Mouse (Mus musculus): ENCODE measurements at regions not wholly inside any gene's neighbourhood (a gene's known extent, or its start where the extent isn't known, plus 50 kb on each side); places are given as distances from the start of the nearest gene placed in this dataset.

DNA sequence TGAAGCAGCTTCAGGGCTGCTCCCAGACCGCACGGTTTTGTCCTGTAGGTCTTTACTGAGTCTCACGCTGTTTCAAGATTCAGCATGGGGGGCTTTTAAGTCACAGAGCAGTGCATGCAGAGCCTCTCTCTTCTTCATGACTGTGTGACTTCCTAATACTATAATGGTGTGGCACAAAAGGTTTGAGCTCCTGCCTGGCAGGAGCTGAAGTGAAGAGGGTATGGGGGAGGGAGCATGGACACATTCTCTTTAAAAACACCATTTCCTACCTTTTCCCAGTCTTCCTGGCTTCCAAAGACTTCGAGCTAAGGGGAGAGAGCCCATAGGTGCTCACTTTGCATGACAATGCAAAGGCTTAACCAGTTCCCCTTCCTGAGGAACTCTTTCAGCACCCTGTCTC lies 934.9 kb upstream of the Gm5150 start:
- no peak for DNase-seq (ENCODE audit: low read depth, low spot score)

- DNase-seq (ENCODE audit: low read depth, low spot score), result no peak
Measured at GRCm38 (mm10) chr3:16939533-16939932, 933.3 kb upstream of the Gm5150 start.

DNA sequence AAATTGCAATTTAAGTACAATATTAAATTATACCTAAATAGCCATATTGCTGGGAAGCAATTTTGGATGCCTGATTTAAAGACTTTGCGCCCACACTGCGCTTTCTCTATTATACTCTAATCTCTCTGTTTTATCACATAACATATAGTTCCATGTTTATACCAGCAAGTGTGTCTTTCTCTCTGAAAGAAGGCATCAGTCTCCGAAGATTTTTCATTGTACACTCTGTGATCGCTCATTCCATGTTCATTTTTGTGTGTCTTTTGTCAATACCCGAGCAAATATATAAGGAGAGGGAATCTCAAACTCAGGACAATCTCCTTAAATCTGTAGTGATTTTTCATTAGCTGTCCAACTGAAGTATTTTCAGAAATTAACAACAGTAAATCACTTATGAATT lies 932.9 kb upstream of the Gm5150 start:
- no peak for DNase-seq (ENCODE audit: low read depth, low spot score)

GRCm38 (mm10) chr3:16938491-16939001 lies 932.3 kb upstream of the Gm5150 start:
- no peak for DNase-seq (ENCODE audit: low read depth, low spot score)

DNA sequence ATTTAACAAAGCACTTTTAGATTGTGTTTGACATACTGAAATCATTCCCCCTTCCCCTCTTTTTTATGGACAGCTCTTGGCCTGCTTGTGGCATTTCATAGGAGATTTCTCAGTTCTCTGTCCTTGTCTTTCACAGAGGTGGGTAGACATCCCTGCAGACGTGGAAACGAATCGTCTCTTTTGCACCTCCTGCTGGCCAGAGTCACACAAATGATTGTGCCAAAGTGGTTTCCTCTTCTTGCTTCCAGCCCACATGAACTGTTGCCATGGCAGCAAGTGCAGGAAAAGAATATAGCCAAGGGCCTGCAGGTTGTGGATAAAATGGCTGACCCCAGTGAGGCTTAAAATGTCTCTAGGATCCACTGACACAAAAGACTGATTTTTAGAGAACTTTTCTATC lies 924.1 kb upstream of the Gm5150 start:
- no peak for DNase-seq (ENCODE audit: low read depth, low spot score)

DNA sequence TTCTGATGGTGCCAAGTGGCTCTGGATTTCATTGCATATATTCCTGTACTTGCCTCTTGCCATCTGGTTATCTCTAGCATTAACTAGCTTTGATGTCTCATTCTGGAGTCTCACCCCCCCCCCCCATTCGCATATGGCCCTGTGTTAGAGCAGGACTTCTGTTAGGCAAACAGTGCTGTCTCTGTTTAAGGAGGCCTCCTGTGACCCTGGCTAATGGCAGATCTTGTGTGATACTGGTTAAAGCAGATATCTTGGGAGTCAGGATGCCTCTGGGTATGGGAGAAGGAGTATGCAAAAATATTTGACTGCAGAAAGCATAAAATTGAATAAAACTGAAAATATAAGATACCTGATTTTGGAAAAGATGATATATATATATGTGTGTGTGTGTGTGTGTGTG lies 923.6 kb upstream of the Gm5150 start:
- no peak for DNase-seq (ENCODE audit: low read depth, low spot score)

DNA sequence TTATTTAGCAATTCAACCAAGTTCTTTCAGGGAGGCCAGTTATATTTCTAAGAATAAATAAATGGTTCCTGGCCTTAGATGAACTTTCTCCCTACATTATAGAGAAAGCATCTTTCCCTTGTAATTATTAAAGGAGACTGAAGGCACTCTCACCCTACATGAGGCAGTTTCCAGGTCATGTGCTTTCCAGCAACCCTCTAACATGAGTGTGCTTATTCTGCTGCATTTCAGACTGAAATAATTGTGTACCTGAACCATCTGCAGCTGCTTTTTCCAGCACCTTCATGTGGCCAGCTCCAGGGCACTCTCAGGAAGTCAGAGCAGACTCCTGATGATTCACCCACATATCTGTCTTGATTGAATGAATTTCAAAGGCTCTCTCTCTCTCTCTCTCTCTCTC lies 917.8 kb upstream of the Gm5150 start:
- DNase-seq (ENCODE audit: low read depth, low spot score), result no peak

DNA sequence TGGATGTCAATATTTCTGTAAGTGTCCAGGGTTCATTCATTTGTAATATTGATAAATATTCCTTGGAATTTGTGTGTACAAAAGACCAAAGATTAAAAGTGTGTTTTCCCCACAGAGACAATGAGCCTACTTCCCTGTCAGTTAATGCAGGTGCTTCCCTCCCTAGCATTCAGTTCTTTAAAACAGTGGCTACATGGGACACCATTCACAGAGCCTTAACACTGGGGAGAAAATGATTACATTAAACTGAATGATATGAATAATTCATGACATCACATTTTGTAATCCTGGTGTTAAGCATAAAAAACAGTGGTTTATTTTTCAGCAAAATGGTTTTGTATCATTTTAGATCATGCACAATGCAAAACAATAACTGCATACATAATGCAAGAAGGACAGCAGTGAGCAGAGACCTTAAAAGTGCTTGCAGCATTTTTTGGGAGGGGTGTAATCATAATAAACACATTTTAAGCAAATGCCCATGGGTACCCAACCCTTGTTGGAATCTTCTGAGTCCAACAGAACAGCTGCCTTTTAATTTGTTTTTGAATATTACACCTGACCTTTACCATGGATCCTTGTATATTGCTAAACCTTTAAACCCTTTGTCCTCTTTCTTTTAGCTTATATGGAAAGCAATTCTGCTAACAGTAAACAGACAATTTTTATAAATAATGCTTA lies 917.1 kb upstream of the Gm5150 start:
- DNase-seq (ENCODE audit: low read depth, low spot score), result no peak

DNA sequence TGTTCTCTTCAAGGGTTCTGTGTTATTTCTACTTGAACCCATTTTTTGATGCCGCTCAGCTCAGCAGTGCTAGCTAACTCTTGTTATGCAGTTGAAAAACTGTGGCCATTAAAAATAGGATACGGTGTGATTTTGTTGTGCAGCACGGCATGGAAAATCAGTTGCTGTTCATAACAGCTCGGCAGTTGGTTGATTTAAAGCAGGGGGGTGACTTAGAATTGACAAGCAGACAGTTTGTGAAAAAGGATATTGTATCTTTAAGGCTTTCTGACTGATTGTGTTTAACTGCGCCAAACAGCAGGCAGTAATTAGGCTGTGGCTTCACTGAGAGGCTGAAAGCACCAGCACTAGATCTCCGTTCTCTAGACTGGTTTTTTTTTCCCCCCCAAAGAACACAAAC lies 915.1 kb upstream of the Gm5150 start:
- no peak for DNase-seq (ENCODE audit: low read depth, low spot score)

GRCm38 (mm10) chr3:16918374-16918773 lies 912.1 kb upstream of the Gm5150 start:
- DNase-seq (ENCODE audit: low read depth, low spot score), result no peak

DNA sequence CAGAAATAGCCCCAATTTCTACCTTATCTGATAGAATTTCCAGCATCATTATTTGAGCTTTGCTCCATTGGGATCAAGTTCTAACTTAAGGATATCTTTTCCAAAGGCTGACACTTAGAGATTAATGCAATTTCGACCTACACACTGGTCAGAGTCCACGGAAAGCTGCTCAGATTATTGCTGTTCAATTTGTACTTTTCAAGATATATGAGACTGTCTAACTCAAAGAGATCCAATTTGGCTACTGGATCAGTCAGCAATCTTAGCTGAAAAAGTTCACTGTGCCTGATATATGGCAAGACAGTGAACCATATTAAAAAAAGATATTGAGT lies 909.8 kb upstream of the Gm5150 start:
- no peak for DNase-seq (ENCODE audit: low read depth, low spot score)

DNA sequence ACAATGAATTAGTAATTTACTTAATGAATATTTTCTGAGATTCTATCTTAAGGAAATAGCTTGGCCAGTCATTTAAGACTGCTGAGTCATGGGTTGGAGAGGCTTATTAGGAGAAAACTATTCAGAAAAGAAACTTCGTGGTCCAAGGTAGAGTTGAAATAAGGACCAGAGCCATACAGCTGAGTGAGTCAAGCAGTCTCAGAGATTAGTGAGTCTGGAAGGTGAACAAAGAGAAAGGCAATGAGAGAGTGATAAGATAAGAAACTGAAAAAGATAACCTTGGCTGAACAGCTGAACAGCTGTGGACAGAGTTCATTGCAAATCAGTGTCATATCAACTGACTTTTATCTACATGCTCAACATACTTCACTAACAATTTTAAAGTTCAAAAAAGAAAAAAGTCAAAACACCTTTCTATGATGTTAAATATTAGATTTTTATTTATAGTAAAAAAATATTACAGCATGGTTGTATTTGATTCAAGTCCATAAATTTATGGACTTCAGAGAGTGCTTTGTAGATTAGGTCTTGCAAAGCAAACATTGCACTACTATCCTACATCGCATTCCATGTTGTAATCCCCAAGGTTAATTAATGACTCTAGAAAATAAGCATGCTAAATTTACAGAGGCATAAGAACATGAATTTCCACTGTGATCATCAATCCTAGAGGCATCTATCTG lies 909.3 kb upstream of the Gm5150 start:
- DNase-seq (ENCODE audit: low read depth, low spot score), result no peak

DNA sequence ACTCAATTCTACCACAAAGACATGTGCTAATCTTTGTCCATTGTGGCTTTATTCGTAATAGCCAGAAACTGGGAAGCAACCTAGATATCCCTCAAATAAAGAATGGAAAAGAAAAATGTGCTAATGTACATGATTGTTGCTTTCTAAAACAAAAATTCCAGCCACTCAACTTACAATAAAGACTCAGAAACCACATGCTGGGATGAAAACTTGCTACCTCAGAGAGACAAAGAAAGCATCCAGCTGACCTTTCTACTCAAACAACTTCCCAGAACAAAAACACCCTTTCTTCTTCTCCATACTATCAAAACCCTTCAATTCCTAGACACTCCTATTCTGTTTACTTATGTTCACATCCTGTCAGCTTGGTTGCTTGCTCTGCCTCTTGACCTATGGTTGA lies 881.9 kb upstream of the Gm5150 start:
- no peak for DNase-seq (ENCODE audit: low read depth, low spot score)

DNA sequence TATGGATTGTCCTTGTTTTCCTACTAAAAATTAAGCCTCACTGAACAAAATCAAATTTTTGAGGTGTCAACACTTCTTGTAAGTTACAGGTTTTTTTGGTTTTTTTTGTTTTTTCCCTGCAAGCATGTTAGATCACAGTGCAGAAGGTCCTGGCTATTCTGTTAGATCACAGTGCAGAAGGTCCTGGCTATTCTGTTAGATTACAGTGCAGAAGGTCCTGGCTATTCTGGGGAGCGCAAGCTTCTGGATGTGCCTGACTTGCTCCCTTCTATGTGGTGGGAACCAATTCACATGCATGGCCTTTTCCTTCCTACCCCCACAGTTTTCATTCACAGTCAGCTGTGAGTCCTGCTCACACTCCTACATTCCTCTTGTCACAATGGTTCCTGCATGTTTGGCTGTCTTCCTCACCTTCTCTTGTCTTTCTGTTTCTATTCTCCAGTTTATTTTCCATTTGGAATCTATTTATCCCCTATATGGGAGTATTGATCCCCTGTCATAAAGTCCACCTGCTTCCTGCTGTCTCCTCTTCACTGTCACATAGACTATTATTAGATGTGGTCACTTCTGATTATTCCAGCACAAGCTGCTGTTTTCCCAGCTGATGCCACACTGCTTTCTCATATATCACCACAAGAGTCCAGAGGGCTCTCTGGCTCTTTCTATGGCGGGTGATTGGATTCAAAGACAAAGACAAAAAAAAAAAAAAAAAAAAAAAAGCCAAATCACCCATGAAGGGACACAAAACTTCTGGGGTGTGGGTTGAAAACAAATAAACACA lies 866.3 kb upstream of the Gm5150 start:
- no peak for DNase-seq (ENCODE audit: low read depth, low spot score)

DNA sequence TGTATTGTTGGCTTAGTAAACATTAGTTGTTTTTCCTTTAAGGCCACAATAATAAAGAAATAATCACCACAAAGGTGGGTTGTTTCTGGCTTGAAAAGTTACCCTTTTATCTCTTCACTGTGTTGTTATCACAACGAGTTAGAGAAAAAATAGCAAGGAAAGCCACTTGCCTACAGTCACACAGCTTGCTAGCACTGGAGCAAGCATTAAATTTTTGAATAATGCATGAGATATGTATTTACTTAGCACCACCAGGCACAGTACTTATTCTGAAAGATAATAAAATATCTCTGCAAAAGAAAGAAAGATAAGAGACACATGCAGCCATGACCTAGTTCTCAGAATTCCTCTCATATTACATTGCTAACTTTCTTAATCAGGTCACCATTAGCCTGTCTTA lies 853.8 kb upstream of the Gm5150 start:
- DNase-seq (ENCODE audit: low read depth, low spot score), result no peak

- DNase-seq (ENCODE audit: low read depth, low spot score), result no peak
Measured at GRCm38 (mm10) chr3:16858931-16859330, 852.7 kb upstream of the Gm5150 start.

DNA sequence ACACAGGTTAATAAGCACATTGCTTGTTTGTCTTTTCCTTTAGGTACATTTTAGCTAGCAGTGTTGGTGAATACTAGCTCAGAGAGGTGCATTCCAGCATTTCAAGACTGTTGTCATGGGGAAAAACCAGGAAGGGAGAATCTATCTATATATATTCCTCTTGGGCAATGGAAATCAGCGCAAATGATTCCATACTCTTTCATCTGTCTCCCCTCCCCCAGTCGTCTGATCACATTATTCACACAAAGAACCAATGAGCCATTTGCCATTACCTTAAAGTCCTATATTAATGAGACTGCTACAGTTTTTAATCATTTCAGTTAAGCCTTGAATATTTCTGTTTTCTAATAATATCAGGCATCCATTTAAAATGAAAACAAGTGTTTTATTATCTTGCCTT lies 849.0 kb upstream of the Gm5150 start:
- DNase-seq (ENCODE audit: low read depth, low spot score), result no peak

- DNase-seq (ENCODE audit: low read depth, low spot score), result peak; percentile 13
Measured at GRCm38 (mm10) chr3:16853992-16854391, 847.8 kb upstream of the Gm5150 start.

DNA sequence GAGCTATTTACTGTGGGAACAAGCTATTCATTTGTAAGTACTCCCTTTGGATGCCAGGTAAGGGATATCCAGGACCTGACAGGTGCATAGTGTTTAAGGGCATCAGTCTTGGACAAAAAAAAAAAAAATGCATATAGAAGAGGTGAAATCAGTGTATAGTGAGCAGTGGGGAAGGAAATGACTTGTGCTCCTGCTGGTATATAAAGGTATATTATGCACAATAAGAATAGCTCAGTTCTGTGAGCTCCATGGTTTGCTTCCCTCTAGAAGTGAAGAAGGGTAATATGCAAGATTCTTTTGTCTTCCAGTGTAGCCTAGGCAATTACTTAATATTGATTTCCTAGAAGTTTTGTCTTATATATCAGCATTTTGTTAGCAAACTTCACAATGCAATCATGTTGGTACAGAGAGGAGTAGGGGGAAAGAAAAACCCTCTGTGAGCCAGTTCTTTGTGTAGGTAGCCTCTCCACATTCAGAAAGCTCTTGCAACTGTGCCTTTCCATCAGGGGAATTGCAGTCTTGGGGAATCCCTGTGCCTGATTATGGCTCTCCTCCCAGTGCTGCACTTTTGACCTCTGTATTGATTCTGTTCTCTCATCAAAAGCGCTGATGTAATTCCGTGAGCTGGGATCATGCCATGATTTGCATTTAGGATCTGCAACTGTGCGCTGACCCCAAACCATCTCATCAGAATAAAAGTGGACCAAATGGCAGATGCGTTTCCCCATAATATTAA lies 840.7 kb upstream of the Gm5150 start:
- no peak for DNase-seq (ENCODE audit: low read depth, low spot score)

GRCm38 (mm10) chr3:16820536-16820935 lies 814.3 kb upstream of the Gm5150 start:
- no peak for DNase-seq (ENCODE audit: low read depth, low spot score)

- no peak for DNase-seq (ENCODE audit: low read depth, low spot score)
Measured at GRCm38 (mm10) chr3:16819218-16820122, 813.2 kb upstream of the Gm5150 start.

Measured in retina, postnatal 7 days (tissue).